Mouse (Mus musculus) myocyte (in vitro differentiated cells): Measurements from ENCODE around the gene Zfp512. TPM values are rescaled to one million over a fixed set of nuclear protein-coding genes. Genes with fewer than 3 reads are reported as not detected.

Experiments
- H3K27me3 ChIP-seq: one replicate; pipeline ENCODE4 v1.6.1; 2011; ENCODE audit not compliant: control insufficient read depth, insufficient read depth, insufficient read length
- H3K36me3 ChIP-seq: one replicate; pipeline ENCODE4 v1.6.1; 2011; ENCODE audit not compliant: control insufficient read depth, insufficient read depth
- H3K4me2 ChIP-seq: one replicate; pipeline ENCODE4 v1.6.1; 2011; ENCODE audit warnings: low read depth, control low read depth
- H3K4me3 ChIP-seq: one replicate; pipeline ENCODE4 v1.5.1; 2011; ENCODE audit warnings: mild to moderate bottlenecking, control low read depth, moderate library complexity
- H3K79me2 ChIP-seq: one replicate; pipeline ENCODE4 v1.6.1; 2011; ENCODE audit not compliant: control insufficient read depth, insufficient read depth
- H3ac ChIP-seq: one replicate; pipeline ENCODE4 v1.6.1; 2011; ENCODE audit not compliant: control insufficient read depth, insufficient read length
- CEBPB ChIP-seq: IDR thresholded peaks from 2 replicates; pipeline ENCODE4 v1.6.1; 2011; ENCODE audit warnings: mild to moderate bottlenecking, moderate library complexity; ENCODE audit not compliant: poor library complexity, insufficient read depth, severe bottlenecking
- E2F4 ChIP-seq: IDR thresholded peaks from one replicate; pipeline ENCODE4 v1.6.1; 2011; ENCODE audit warnings: mild to moderate bottlenecking, control low read depth, moderate library complexity; ENCODE audit not compliant: insufficient read depth
- MAX ChIP-seq: IDR thresholded peaks from one replicate; pipeline ENCODE4 v1.6.1; 2011; ENCODE audit warnings: low read depth, mild to moderate bottlenecking, control low read depth
- MYOD1 ChIP-seq, 3 experiments: IDR thresholded peaks; one replicate each; pipeline ENCODE4 v1.6.1; 2011; ENCODE audit warnings: control low read depth in 2 of 3, low read depth in 2 of 3, mild to moderate bottlenecking in 2 of 3, moderate library complexity in 1 of 3; ENCODE audit not compliant: insufficient read length in 2 of 3, control insufficient read depth in 1 of 3
- MYOG ChIP-seq, 3 experiments: IDR thresholded peaks; one replicate each; pipeline ENCODE4 v1.6.1; 2011; ENCODE audit warnings: control low read depth in 2 of 3, low read depth in 2 of 3, mild to moderate bottlenecking in 2 of 3; ENCODE audit not compliant: insufficient read length in 2 of 3, control insufficient read depth in 1 of 3, insufficient read depth in 1 of 3
- POLR2A ChIP-seq: IDR thresholded peaks from one replicate; pipeline ENCODE4 v1.6.1; 2011; ENCODE audit warnings: low read depth, mild to moderate bottlenecking, control low read depth, moderate library complexity; ENCODE audit not compliant: insufficient read length
- POLR2AphosphoS2 ChIP-seq: IDR thresholded peaks from one replicate; pipeline ENCODE4 v1.6.1; 2011; ENCODE audit warnings: low read depth, control low read depth; ENCODE audit not compliant: insufficient read length
- REST ChIP-seq: IDR thresholded peaks from one replicate; pipeline ENCODE4 v1.6.1; 2011; ENCODE audit warnings: mild to moderate bottlenecking, control low read depth, moderate library complexity; ENCODE audit not compliant: insufficient read depth, insufficient read length
- SRF ChIP-seq: IDR thresholded peaks from one replicate; pipeline ENCODE4 v1.6.1; 2011; ENCODE audit warnings: low read depth; ENCODE audit not compliant: control insufficient read depth, insufficient read length
- TCF12 ChIP-seq: IDR thresholded peaks from one replicate; pipeline ENCODE4 v1.6.1; 2011; ENCODE audit warnings: mild to moderate bottlenecking, control low read depth; ENCODE audit not compliant: poor library complexity, insufficient read depth, severe bottlenecking
- TCF3 ChIP-seq: IDR thresholded peaks from one replicate; pipeline ENCODE4 v1.6.1; 2011; ENCODE audit warnings: low read depth, control low read depth; ENCODE audit not compliant: insufficient read length
- USF1 ChIP-seq: IDR thresholded peaks from one replicate; pipeline ENCODE4 v1.6.1; 2011; ENCODE audit warnings: low read depth, mild to moderate bottlenecking, control low read depth, moderate library complexity
- polyA plus RNA-seq: library from polyadenylated mRNA; unstranded; fragments of >200 nt; fragmentation: generic; extraction: Trizol; gene quantifications from one replicate; pipeline ENCODE4 v1.2.1, GENCODE M21; 2012; ENCODE audit warnings: missing spikeins

Gene Zfp512
- polyA plus RNA-seq, 1 experiment: 12.8 TPM

GRCm38 (mm10) chr5:31469711-31470110, 17.5 kb downstream of the Zfp512 start:
- no peak overlapping the region for H3ac ChIP-seq
- TF ChIP-seq SRF (no peak), E2F4 (no peak), TCF3 (no peak), POLR2AphosphoS2 (no peak), TCF12 (no peak), MAX (no peak), USF1 (no peak), POLR2A (no peak), REST (no peak), CEBPB (no peak)
- no peak overlapping the region for H3K4me2 ChIP-seq
- peaks cover 55% of the 10 kb centered on the region for H3K36me3 ChIP-seq
- H3K27me3 ChIP-seq: no peaks in the 10 kb centered on the region
- H3K79me2 ChIP-seq: no peaks in the 10 kb centered on the region
- no peak overlapping the region for H3K4me3 ChIP-seq

GRCm38 (mm10) chr5:31470334-31470733, 18.1 kb downstream of the Zfp512 start:
- H3K4me3 ChIP-seq: no peak overlapping the region
- H3ac ChIP-seq: no peak overlapping the region
- TF ChIP-seq MYOD1 (IDR thresholded peaks at IDR 0.05; ENCODE audit: control insufficient read depth in 1 of 3, insufficient read length in 2 of 3, low read depth in 2 of 3) (no peak), TCF3 (no peak), POLR2A (no peak), POLR2AphosphoS2 (no peak), SRF (no peak), USF1 (no peak), MYOG (IDR thresholded peaks at IDR 0.05; ENCODE audit: control insufficient read depth in 1 of 3, insufficient read depth in 1 of 3, insufficient read length in 2 of 3, low read depth in 2 of 3) (no peak), CEBPB (no peak), E2F4 (no peak), TCF12 (no peak), REST (no peak), MAX (no peak)
- no peak overlapping the region for H3K4me2 ChIP-seq
- no peaks in the 10 kb centered on the region for H3K27me3 ChIP-seq
- no peaks in the 10 kb centered on the region for H3K79me2 ChIP-seq
- H3K36me3 ChIP-seq: peaks cover 59% of the 10 kb centered on the region

- Histone ChIP-seq H3K27me3 (no peaks in the 10 kb centered on the region), H3K4me3 (no peak overlapping the region), H3K79me2 (no peaks in the 10 kb centered on the region), H3K4me2 (no peak overlapping the region), H3ac (no peak overlapping the region), H3K36me3 (peaks cover 26% of the 10 kb centered on the region)
- TF ChIP-seq MAX: no peak
- no peak for TF ChIP-seq MYOG (IDR thresholded peaks at IDR 0.05; ENCODE audit: control insufficient read depth in 1 of 3, insufficient read depth in 1 of 3, insufficient read length in 2 of 3, low read depth in 2 of 3)
- TF ChIP-seq SRF: no peak
- TF ChIP-seq CEBPB: no peak
- no peak for TF ChIP-seq POLR2AphosphoS2
- TF ChIP-seq POLR2A: no peak
- no peak for TF ChIP-seq USF1
- TF ChIP-seq TCF12: no peak
- no peak for TF ChIP-seq TCF3
- no peak for TF ChIP-seq E2F4
- no peak for TF ChIP-seq MYOD1 (IDR thresholded peaks at IDR 0.05; ENCODE audit: control insufficient read depth in 1 of 3, insufficient read length in 2 of 3, low read depth in 2 of 3)
- no peak for TF ChIP-seq REST
Observed at GRCm38 (mm10) chr5:31480536-31480935, 28.3 kb downstream of the Zfp512 start.

- Histone ChIP-seq H3K79me2 (no peaks in the 10 kb centered on the region), H3ac (no peak within 1 kb of the TSS), H3K27me3 (no peaks in the 10 kb centered on the region), H3K4me3 (no peak within 1 kb of the TSS), H3K36me3 (peaks cover 6% of the 10 kb centered on the region), H3K4me2 (no peak within 1 kb of the TSS)
- TF ChIP-seq POLR2AphosphoS2 (no peak), MYOG (IDR thresholded peaks at IDR 0.05; ENCODE audit: control insufficient read depth in 1 of 3, insufficient read depth in 1 of 3, insufficient read length in 2 of 3, low read depth in 2 of 3) (no peak), MAX (no peak), TCF12 (no peak), SRF (no peak), E2F4 (no peak), MYOD1 (IDR thresholded peaks at IDR 0.05; ENCODE audit: control insufficient read depth in 1 of 3, insufficient read length in 2 of 3, low read depth in 2 of 3) (no peak), REST (no peak), TCF3 (no peak), USF1 (no peak), POLR2A (no peak), CEBPB (no peak)
Observed at GRCm38 (mm10) chr5:31485440-31485839, 33.2 kb downstream of the Zfp512 start, which contains the start of gene 4930548H24Rik. Gene 4930548H24Rik (plus strand): TSS chr5:31485740.

- no peaks in the 10 kb centered on the region for H3K27me3 ChIP-seq
Observed at GRCm38 (mm10) chr5:31487889-31488288, 35.7 kb downstream of the Zfp512 start.

More at GRCm38 (mm10) chr5:31487889-31488288, 35.7 kb downstream of the Zfp512 start:
- Histone ChIP-seq H3K4me3 (no peak overlapping the region), H3K4me2 (no peak overlapping the region), H3K79me2 (no peaks in the 10 kb centered on the region), H3K36me3 (no peaks in the 10 kb centered on the region), H3ac (no peak overlapping the region)
- no peak for TF ChIP-seq SRF
- no peak for TF ChIP-seq MYOG (IDR thresholded peaks at IDR 0.05; ENCODE audit: control insufficient read depth in 1 of 3, insufficient read depth in 1 of 3, insufficient read length in 2 of 3, low read depth in 2 of 3)
- no peak for TF ChIP-seq REST
- no peak for TF ChIP-seq MAX
- TF ChIP-seq MYOD1 (IDR thresholded peaks at IDR 0.05; ENCODE audit: control insufficient read depth in 1 of 3, insufficient read length in 2 of 3, low read depth in 2 of 3): no peak
- no peak for TF ChIP-seq E2F4
- TF ChIP-seq POLR2A: no peak
- no peak for TF ChIP-seq TCF12
